Mouse (Mus musculus) heart, embryonic 15.5 days (tissue): ENCODE results near the gene Aipl1. TPM values are rescaled to one million over a fixed set of nuclear protein-coding genes. Genes with fewer than 3 reads are reported as not detected.
"Not testable (repeated sequence)": the region's sequence is repeated elsewhere in the genome, so short reads cannot be mapped to it uniquely, and the experiment has no call there.

Experiments used
- ATAC-seq: fragments of 200-750 bp; cut with Nextera tagmentation; replicated peaks from 2 replicates; pipeline ENCODE4 v1.8.0; 2017; ENCODE audit warnings: low read depth, moderate TSS enrichment; ENCODE audit not compliant: insufficient number of reproducible peaks, insufficient read depth, low FRiP score
- H3K27ac ChIP-seq: fragments of 300-500 bp; sonication (generic); 2 replicates; pipeline ENCODE4 v1.5.1; 2015; ENCODE audit warnings: mild to moderate bottlenecking, inconsistent platforms
- H3K27me3 ChIP-seq: fragments of 300-500 bp; sonication (generic); 2 replicates; pipeline ENCODE4 v1.6.1; 2015; ENCODE audit warnings: inconsistent platforms
- H3K36me3 ChIP-seq: fragments of 300-500 bp; sonication (generic); 2 replicates; pipeline ENCODE4 v1.6.1; 2015; ENCODE audit warnings: mild to moderate bottlenecking, inconsistent platforms
- H3K4me1 ChIP-seq: fragments of 300-500 bp; sonication (generic); replicated peaks from 2 replicates; pipeline ENCODE4 v1.6.1; 2015; ENCODE audit warnings: inconsistent platforms
- H3K4me2 ChIP-seq: fragments of 300-500 bp; sonication (generic); 2 replicates; pipeline ENCODE4 v1.6.1; 2015; ENCODE audit warnings: inconsistent platforms, mild to moderate bottlenecking, moderate library complexity
- H3K4me3 ChIP-seq: fragments of 300-500 bp; sonication (generic); 2 replicates; pipeline ENCODE4 v1.5.1; 2015; ENCODE audit warnings: mild to moderate bottlenecking, inconsistent platforms
- H3K9ac ChIP-seq: fragments of 300-500 bp; sonication (generic); 2 replicates; pipeline ENCODE4 v1.6.1; 2015; ENCODE audit warnings: mild to moderate bottlenecking, inconsistent platforms
- H3K9me3 ChIP-seq: fragments of 300-500 bp; sonication (generic); replicated peaks from 2 replicates; pipeline ENCODE4 v1.6.1; 2016; ENCODE audit warnings: inconsistent platforms
- WGBS: fragments of 180-500 bp; shearing (Covaris S2); methylation state at CpG from one replicate; pipeline ENCODE4 v1.1.7; 2015; ENCODE audit warnings: mixed read lengths; 5-methylcytosine and 5-hydroxymethylcytosine counted together
- polyA plus RNA-seq: library from polyadenylated mRNA; unstranded; fragments of >200 nt; fragmentation: Nextera tagmentation; extraction: Ambion mirVana; gene quantifications from 2 replicates; pipeline ENCODE4 v1.2.1, GENCODE M21; 2015

The Aipl1 gene
- polyA plus RNA-seq, 1 experiment from 2014 or later = 0.21 TPM

DNA sequence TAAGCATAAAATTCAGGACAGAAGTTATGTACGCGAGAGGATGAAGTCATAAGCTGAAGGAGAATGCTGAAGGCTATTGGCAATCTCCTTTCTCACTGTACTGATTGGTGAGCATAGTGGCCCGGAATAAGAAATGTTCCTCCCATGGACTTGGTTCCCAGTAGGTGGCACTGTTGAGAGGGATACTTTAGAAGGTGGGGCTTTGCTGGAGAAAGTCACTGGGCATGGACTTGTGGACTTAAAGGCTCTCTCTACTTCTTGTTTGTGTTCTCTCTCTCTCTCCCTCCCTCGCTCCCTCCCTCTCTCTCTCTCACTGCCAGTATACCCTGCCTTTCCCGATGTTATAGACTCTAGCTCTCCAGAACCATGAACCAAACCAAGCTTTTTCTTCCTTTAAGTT is 45.8 kb downstream of the Aipl1 start:
- no peaks in the 10 kb centered on the region for H3K27me3 ChIP-seq
- no peak overlapping the region for H3K4me3 ChIP-seq
- no peak overlapping the region for H3K9ac ChIP-seq
- H3K27ac ChIP-seq = no peak overlapping the region
- H3K36me3 ChIP-seq = no peaks in the 10 kb centered on the region
- no peak for ATAC-seq
- peaks cover 8% of the 10 kb centered on the region for H3K4me1 ChIP-seq
- H3K4me2 ChIP-seq = no peak overlapping the region
- no peaks in the 10 kb centered on the region for H3K9me3 ChIP-seq
- WGBS = 23% methylated on average over 5 of the region's 5 CpGs

- H3K27me3 ChIP-seq, H3K4me1 ChIP-seq, H3K27ac ChIP-seq, H3K4me2 ChIP-seq, H3K4me3 ChIP-seq, H3K9ac ChIP-seq, H3K36me3 ChIP-seq, ATAC-seq, H3K9me3 ChIP-seq: not testable (repeated sequence)
- WGBS = 51% methylated on average over 5 of the region's 5 CpGs
These were observed 47.9 kb downstream of the Aipl1 start for GRCm38 (mm10) chr11:71989407-71989806.

- Histone ChIP-seq H3K4me3 (no peak overlapping the region), H3K36me3 (no peaks in the 10 kb centered on the region), H3K9me3 (no peaks in the 10 kb centered on the region), H3K27ac (no peak overlapping the region), H3K4me2 (no peak overlapping the region), H3K9ac (no peak overlapping the region), H3K27me3 (no peaks in the 10 kb centered on the region), H3K4me1 (no peaks in the 10 kb centered on the region)
- no peak for ATAC-seq
- 80% methylated on average over 14 of the region's 14 CpGs for WGBS
These were observed 49.9 kb downstream of the Aipl1 start for GRCm38 (mm10) chr11:71987159-71988150.

- 77% methylated on average over 2 of the region's 2 CpGs for WGBS
- no peak overlapping the region for H3K4me3 ChIP-seq
- no peaks in the 10 kb centered on the region for H3K9me3 ChIP-seq
- H3K36me3 ChIP-seq = no peaks in the 10 kb centered on the region
- H3K4me1 ChIP-seq = no peaks in the 10 kb centered on the region
- no peak overlapping the region for H3K4me2 ChIP-seq
- no peak for ATAC-seq
- no peak overlapping the region for H3K27ac ChIP-seq
- H3K27me3 ChIP-seq = no peaks in the 10 kb centered on the region
- H3K9ac ChIP-seq = no peak overlapping the region
These were observed 51.5 kb downstream of the Aipl1 start for GRCm38 (mm10) chr11:71985783-71986182.

- no peaks in the 10 kb centered on the region for H3K27me3 ChIP-seq
- H3K27ac ChIP-seq = no peak overlapping the region
- H3K9me3 ChIP-seq = no peaks in the 10 kb centered on the region
- no peaks in the 10 kb centered on the region for H3K4me1 ChIP-seq
- 55% methylated on average over 4 of the region's 4 CpGs for WGBS
- H3K9ac ChIP-seq = no peak overlapping the region
- no peaks in the 10 kb centered on the region for H3K36me3 ChIP-seq
- no peak overlapping the region for H3K4me3 ChIP-seq
- H3K4me2 ChIP-seq = no peak overlapping the region
- no peak for ATAC-seq
These were observed 52.1 kb downstream of the Aipl1 start for GRCm38 (mm10) chr11:71985101-71985711.

GRCm38 (mm10) chr11:71984093-71984492 is 53.2 kb downstream of the Aipl1 start:
- H3K4me3 ChIP-seq = no peak overlapping the region
- no peak overlapping the region for H3K9ac ChIP-seq
- H3K27ac ChIP-seq = no peak overlapping the region
- H3K27me3 ChIP-seq = no peaks in the 10 kb centered on the region
- no peaks in the 10 kb centered on the region for H3K9me3 ChIP-seq
- no peak overlapping the region for H3K4me2 ChIP-seq
- no peak for ATAC-seq
- no peaks in the 10 kb centered on the region for H3K36me3 ChIP-seq
- H3K4me1 ChIP-seq = no peaks in the 10 kb centered on the region
- 57% methylated on average over 2 of the region's 2 CpGs for WGBS

Other genes with a start within 250 kb of the Aipl1 start
- gene Pimreg, start 4.5 kb upstream of the Aipl1 start, polyA plus RNA-seq = 65.7 and 72.8 TPM in 2 replicates
- 0.21 and 0.55 TPM in 2 replicates for gene Pitpnm3, start 98.3 kb upstream of the Aipl1 start, polyA plus RNA-seq
- gene Gm43951, start 169.3 kb upstream of the Aipl1 start, polyA plus RNA-seq = 0.09 and 0.23 TPM in 2 replicates
- gene 4933427D14Rik, start 169.9 kb upstream of the Aipl1 start, polyA plus RNA-seq = 6.1 and 6.8 TPM in 2 replicates
- gene Txndc17, start 170.0 kb upstream of the Aipl1 start, polyA plus RNA-seq = 147 and 151 TPM in 2 replicates
- gene Med31, start 178.1 kb upstream of the Aipl1 start, polyA plus RNA-seq = 28.2 and 29.4 TPM in 2 replicates
- 0.08 and 0.11 TPM in 2 replicates for gene Slc13a5, start 229.7 kb upstream of the Aipl1 start, polyA plus RNA-seq